Mouse (Mus musculus) midbrain, embryonic 12.5 days (tissue): ENCODE measurements around the gene Shf. TPM values are rescaled to one million over a fixed set of nuclear protein-coding genes. Genes with fewer than 3 reads are reported as not detected.
A peak's percentile ranks its signal among the peaks of the same experiment; 100 is the strongest.

ENCODE experiments used
- ATAC-seq: fragments of 200-750 bp; cut with Nextera tagmentation; 2 replicates; pipeline ENCODE4 v1.8.0; 2017; ENCODE audit warnings: low read depth, moderate TSS enrichment, moderate library complexity; ENCODE audit not compliant: low FRiP score
- H3K27ac ChIP-seq: fragments of 300-500 bp; sonication (generic); replicated peaks from 2 replicates; pipeline ENCODE4 v1.5.1; 2016; ENCODE audit warnings: mild to moderate bottlenecking
- H3K27me3 ChIP-seq: fragments of 300-500 bp; sonication (generic); 2 replicates; pipeline ENCODE4 v1.6.1; 2016; ENCODE audit warnings: mild to moderate bottlenecking
- H3K36me3 ChIP-seq: fragments of 300-500 bp; sonication (generic); 2 replicates; pipeline ENCODE4 v1.6.1; 2016
- H3K4me1 ChIP-seq: fragments of 300-500 bp; sonication (generic); 2 replicates; pipeline ENCODE4 v1.6.1; 2016
- H3K4me2 ChIP-seq: fragments of 300-500 bp; sonication (generic); replicated peaks from 2 replicates; pipeline ENCODE4 v1.6.1; 2016; ENCODE audit warnings: mild to moderate bottlenecking, moderate library complexity
- H3K4me3 ChIP-seq: fragments of 300-500 bp; sonication (generic); 2 replicates; pipeline ENCODE4 v1.5.1; 2016; ENCODE audit warnings: mild to moderate bottlenecking
- H3K9ac ChIP-seq: fragments of 300-500 bp; sonication (generic); replicated peaks from 2 replicates; pipeline ENCODE4 v1.6.1; 2016; ENCODE audit warnings: mild to moderate bottlenecking, moderate library complexity
- H3K9me3 ChIP-seq: fragments of 300-500 bp; sonication (generic); 2 replicates; pipeline ENCODE4 v1.6.1; 2016; ENCODE audit warnings: mild to moderate bottlenecking
- WGBS: fragments of 180-500 bp; shearing (Covaris S2); methylation state at CpG from one replicate; pipeline ENCODE4 v1.1.7; 2016; 5-methylcytosine and 5-hydroxymethylcytosine counted together
- polyA plus RNA-seq: library from polyadenylated mRNA; unstranded; fragments of >200 nt; fragmentation: Nextera tagmentation; extraction: Ambion mirVana; gene quantifications from 2 replicates; pipeline ENCODE4 v1.2.1, GENCODE M21; 2016

Shf gene
- polyA plus RNA-seq, 1 experiment from 2014 or later: 9.2 TPM

- Histone ChIP-seq H3K4me1 (peaks cover 9% of the 10 kb centered on the region), H3K27me3 (peaks cover 65% of the 10 kb centered on the region), H3K36me3 (no peaks in the 10 kb centered on the region), H3K4me3 (no peak overlapping the region), H3K9me3 (no peaks in the 10 kb centered on the region), H3K4me2 (no peak overlapping the region), H3K9ac (no peak overlapping the region), H3K27ac (no peak overlapping the region)
- WGBS: 46% methylated on average over 3 of the region's 3 CpGs
- ATAC-seq: no peak
These were observed 59.3 kb downstream of the Shf start for GRCm38 (mm10) chr2:122309647-122310046.

DNA sequence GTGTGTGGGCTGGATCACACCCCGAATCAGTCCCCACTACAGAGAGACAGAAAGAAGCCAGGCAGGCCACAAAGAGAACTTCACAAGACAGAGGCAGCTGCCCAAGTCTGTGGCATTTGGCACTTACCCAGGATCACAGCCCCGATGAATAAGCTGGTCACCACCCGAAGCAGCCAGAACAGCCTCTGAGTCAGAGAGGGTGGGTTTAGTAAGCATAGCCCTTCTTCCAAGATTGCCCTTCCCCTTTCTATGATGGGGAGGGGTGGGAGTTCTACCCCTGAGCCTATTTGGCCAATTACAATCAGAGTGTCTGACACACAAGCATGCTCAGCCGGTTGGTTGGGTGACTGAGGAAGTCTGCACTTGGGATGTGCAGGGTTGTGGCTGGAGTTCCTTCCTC, 62.8 kb downstream of the Shf start:
- Histone ChIP-seq H3K36me3 (no peaks in the 10 kb centered on the region), H3K4me3 (no peak overlapping the region), H3K27me3 (peaks cover 70% of the 10 kb centered on the region), H3K4me1 (peaks cover 11% of the 10 kb centered on the region), H3K9me3 (no peaks in the 10 kb centered on the region), H3K4me2 (no peak overlapping the region), H3K27ac (no peak overlapping the region), H3K9ac (no peak overlapping the region)
- ATAC-seq: no peak
- WGBS: 79% methylated on average over 4 of the region's 4 CpGs

DNA sequence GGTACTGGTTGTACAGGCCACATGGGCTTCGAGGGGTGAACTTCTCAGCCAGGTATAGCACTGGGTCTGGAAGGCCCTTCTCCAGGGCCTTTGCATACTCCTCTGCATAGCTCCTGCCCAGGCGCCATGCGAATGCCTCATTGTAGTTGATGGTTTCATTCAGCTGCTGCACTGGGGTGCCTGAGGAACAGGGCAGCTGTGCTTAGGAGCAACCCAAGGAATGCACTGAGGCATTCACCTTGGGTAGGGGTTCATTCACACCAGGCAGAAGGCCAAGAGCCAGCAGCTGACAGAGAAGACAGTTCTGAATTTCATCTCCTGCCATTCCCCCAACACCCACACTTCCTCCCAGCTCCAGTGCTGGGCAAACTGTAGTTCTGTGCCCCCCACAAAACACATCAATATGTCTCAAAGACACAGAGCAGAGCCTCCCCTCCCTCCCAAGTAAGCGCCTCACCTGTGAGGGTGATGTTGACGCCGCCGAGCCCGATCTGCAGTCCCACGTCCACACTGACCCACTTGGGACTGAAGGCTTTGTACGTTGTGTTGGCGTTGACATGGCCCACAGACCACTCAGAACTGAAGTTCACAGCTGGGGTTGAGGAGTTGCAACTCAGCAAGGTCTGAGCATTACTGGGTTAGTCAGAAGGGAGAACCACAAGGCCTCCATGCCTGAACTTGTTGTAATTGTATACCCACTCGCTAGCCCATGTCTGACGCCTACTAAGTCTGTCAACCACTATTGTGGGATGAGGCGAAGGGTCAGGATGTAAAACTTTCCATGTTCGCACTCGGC, 63.7 kb downstream of the Shf start:
- ATAC-seq: no peak
- Histone ChIP-seq H3K27me3 (peaks cover 79% of the 10 kb centered on the region), H3K4me3 (no peak overlapping the region), H3K36me3 (no peaks in the 10 kb centered on the region), H3K9ac (no peak overlapping the region), H3K27ac (no peak overlapping the region), H3K4me1 (peaks cover 15% of the 10 kb centered on the region), H3K4me2 (no peak overlapping the region), H3K9me3 (no peaks in the 10 kb centered on the region)
- WGBS: 86% methylated on average over 16 of the region's 16 CpGs

- no peak for ATAC-seq
- Histone ChIP-seq H3K27me3 (peaks cover 86% of the 10 kb centered on the region), H3K4me2 (no peak overlapping the region)
These were observed 64.4 kb downstream of the Shf start for GRCm38 (mm10) chr2:122304544-122304943.

GRCm38 (mm10) chr2:122302574-122303241, 66.3 kb downstream of the Shf start:
- WGBS: 8% methylated on average over 9 of the region's 9 CpGs
- H3K4me3 ChIP-seq: no peak overlapping the region
- peak; percentile 40; the same call in 1 of the 2 replicates for ATAC-seq
- peaks cover 32% of the 10 kb centered on the region for H3K4me1 ChIP-seq
- no peaks in the 10 kb centered on the region for H3K9me3 ChIP-seq
- peaks cover 94% of the 10 kb centered on the region for H3K27me3 ChIP-seq
- H3K9ac ChIP-seq: no peak overlapping the region
- no peak overlapping the region for H3K27ac ChIP-seq
- H3K36me3 ChIP-seq: no peaks in the 10 kb centered on the region
- no peak overlapping the region for H3K4me2 ChIP-seq

More at GRCm38 (mm10) chr2:122304544-122304943, 64.4 kb downstream of the Shf start:
- Histone ChIP-seq H3K9ac (no peak overlapping the region), H3K27ac (no peak overlapping the region), H3K36me3 (no peaks in the 10 kb centered on the region), H3K9me3 (no peaks in the 10 kb centered on the region), H3K4me3 (no peak overlapping the region), H3K4me1 (peaks cover 15% of the 10 kb centered on the region)
- WGBS: 90% methylated on average over 6 of the region's 6 CpGs

DNA sequence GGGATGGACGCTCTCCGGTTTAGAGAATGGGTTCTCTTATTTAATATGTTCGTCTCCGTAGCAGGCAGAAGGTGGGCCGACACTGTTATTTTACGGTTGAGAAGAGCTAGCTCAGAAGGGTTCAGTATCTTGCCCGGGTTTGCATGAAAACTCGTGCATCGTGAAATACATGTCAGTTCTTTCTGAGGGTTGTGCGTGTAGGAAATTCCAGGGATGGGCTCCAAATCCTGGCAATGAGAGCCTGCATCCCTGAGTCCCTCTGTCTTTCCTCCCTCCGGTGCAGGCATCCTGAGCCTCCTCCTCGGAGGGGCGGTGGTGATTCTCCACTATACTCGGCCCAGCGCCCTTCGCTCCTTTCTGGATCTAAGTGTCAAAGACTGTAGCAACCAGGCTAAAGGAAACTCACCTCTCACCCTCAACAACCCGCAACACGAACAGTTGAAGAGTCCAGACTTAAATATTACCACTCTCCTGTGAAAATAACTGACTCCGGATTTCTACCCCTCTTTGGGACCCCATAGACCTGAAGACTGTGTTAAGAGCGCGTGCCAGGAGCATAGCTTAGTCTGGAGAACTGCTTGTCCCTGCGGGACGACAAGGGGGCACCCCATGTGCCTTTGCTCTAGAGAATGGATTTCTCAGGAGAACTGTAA, 66.9 kb downstream of the Shf start:
- Histone ChIP-seq H3K27me3 (peaks cover 99% of the 10 kb centered on the region), H3K36me3 (no peaks in the 10 kb centered on the region), H3K9ac (peak overlapping the region; percentile 20; the same call in 1 of the 2 replicates), H3K4me1 (peaks cover 39% of the 10 kb centered on the region), H3K4me2 (peak overlapping the region; percentile 59), H3K9me3 (no peaks in the 10 kb centered on the region), H3K27ac (no peak overlapping the region), H3K4me3 (peak overlapping the region; percentile 45)
- 8% methylated on average over 23 of the region's 23 CpGs for WGBS
- ATAC-seq: no peak

- ATAC-seq: peak; percentile 52
- H3K9me3 ChIP-seq: no peaks in the 10 kb centered on the region
- H3K36me3 ChIP-seq: no peaks in the 10 kb centered on the region
- H3K27ac ChIP-seq: no peak overlapping the region
- H3K27me3 ChIP-seq: peaks cover 99% of the 10 kb centered on the region
- H3K4me1 ChIP-seq: peaks cover 41% of the 10 kb centered on the region
- H3K4me2 ChIP-seq: peak overlapping the region; percentile 59
- peak overlapping the region; percentile 20; the same call in 1 of the 2 replicates for H3K9ac ChIP-seq
- WGBS: 2% methylated on average over 48 of the region's 48 CpGs
- peak overlapping the region; percentile 45 for H3K4me3 ChIP-seq
These were observed 67.7 kb downstream of the Shf start for GRCm38 (mm10) chr2:122301081-122301920.

GRCm38 (mm10) chr2:122300656-122301020, 68.3 kb downstream of the Shf start:
- WGBS: 4% methylated on average over 14 of the region's 14 CpGs
- Histone ChIP-seq H3K4me1 (peaks cover 41% of the 10 kb centered on the region), H3K27ac (no peak overlapping the region), H3K27me3 (peaks cover 100% of the 10 kb centered on the region), H3K4me3 (no peak overlapping the region), H3K9me3 (no peaks in the 10 kb centered on the region), H3K9ac (no peak overlapping the region), H3K36me3 (no peaks in the 10 kb centered on the region), H3K4me2 (peak overlapping the region; percentile 59; the same call in 1 of the 2 replicates)
- no peak for ATAC-seq

DNA sequence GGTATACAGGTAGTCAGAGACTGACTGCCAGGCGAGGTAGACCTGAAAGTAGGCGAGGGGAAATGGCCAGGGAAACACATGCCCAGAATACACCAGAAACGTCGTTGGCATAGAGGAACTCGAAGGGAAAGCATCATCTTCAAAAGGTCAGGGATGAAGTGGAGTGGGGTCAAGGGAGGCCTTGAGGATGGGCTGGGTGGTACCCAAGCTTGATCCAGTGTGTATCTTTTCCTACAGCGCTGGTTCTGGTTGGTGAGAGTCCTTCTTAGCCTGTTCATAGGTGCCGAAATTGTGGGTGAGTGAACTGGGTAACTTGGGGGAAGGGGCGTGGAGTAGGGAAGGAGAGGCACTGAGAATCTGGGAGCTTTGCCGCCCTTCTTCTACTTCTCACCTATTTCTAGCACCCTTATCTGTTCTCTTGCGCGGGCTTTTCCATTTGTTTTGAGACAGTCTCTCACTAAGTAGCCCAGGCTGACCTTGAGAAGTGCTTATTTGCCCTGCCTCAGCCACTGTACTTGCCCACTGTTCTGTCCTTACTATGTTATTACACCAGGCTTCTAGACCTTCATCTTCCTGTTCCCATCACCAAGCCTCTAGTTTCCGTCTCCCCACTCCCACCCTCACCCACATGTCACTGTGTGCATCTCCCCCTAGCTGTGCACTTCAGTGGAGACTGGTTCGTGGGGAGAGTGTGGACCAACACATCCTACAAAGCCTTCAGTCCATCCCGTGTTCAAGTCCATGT, 68.9 kb downstream of the Shf start:
- no peaks in the 10 kb centered on the region for H3K36me3 ChIP-seq
- H3K9ac ChIP-seq: no peak overlapping the region
- no peaks in the 10 kb centered on the region for H3K9me3 ChIP-seq
- H3K4me2 ChIP-seq: no peak overlapping the region
- peaks cover 100% of the 10 kb centered on the region for H3K27me3 ChIP-seq
- no peak overlapping the region for H3K4me3 ChIP-seq
- 10% methylated on average over 14 of the region's 14 CpGs for WGBS
- ATAC-seq: no peak
- peaks cover 41% of the 10 kb centered on the region for H3K4me1 ChIP-seq
- H3K27ac ChIP-seq: no peak overlapping the region
